Mouse (Mus musculus) olfactory bulb, adult 2 months (tissue): ENCODE results near the gene Cdh13. TPM values are rescaled to one million over a fixed set of nuclear protein-coding genes. Genes with fewer than 3 reads are reported as not detected.

ENCODE experiments used
- H3K27ac ChIP-seq: fragments of 200-500 bp; 2 replicates; pipeline ENCODE4 v1.5.1; 2012; ENCODE audit warnings: low read depth, low read length; ENCODE audit not compliant: insufficient read depth
- H3K4me1 ChIP-seq: fragments of 200-500 bp; 2 replicates; pipeline ENCODE4 v1.6.1; 2012; ENCODE audit warnings: low read length; ENCODE audit not compliant: control insufficient read depth, insufficient read depth
- H3K4me3 ChIP-seq: fragments of 200-500 bp; 2 replicates; pipeline ENCODE4 v1.5.1; 2012; ENCODE audit warnings: mild to moderate bottlenecking, low read depth, low read length, moderate library complexity; ENCODE audit not compliant: insufficient read depth
- CTCF ChIP-seq: fragments of 200-500 bp; IDR thresholded peaks from 2 replicates; pipeline ENCODE4 v1.5.1; 2012; ENCODE audit warnings: low read depth, mild to moderate bottlenecking, low read length, moderate library complexity; ENCODE audit not compliant: insufficient read depth
- POLR2A ChIP-seq: fragments of 200-500 bp; IDR thresholded peaks from 2 replicates; pipeline ENCODE4 v1.6.1; 2012; ENCODE audit warnings: mild to moderate bottlenecking, low read depth, low read length, moderate library complexity; ENCODE audit not compliant: insufficient read depth
- WGBS: fragments of 180-500 bp; shearing (Covaris S2); methylation state at CpG from one replicate; pipeline ENCODE4 v1.1.7; 2018; 5-methylcytosine and 5-hydroxymethylcytosine counted together
- polyA plus RNA-seq: library from polyadenylated mRNA; stranded (reverse); fragments of >200 nt; gene quantifications from 2 replicates; pipeline ENCODE4 v1.2.4, GENCODE M21; 2012; ENCODE audit warnings: low replicate concordance; ENCODE audit not compliant: missing spikeins, insufficient read depth, insufficient read length

The Cdh13 gene
- polyA plus RNA-seq, 1 experiment, result not detected

DNA sequence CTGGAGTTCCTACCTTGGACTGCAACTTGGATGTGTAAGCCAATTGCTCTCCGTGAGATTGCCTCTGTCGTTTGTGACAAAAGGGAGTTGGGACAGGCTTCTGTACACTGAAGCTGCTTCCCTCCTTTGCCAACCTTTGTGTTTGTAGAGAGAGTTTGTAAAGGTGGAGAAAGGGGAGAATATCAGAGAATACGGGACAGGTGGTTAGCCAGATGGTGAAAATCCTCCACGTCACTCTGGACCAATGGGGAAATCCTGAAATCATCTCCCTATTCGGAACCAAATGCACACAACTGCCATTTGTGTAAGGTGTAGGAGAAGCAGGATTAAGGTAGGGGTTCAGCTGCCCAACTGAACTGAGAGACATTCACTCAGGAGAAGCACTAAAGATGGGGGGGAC lies 721.3 kb downstream of the Cdh13 start:
- TF ChIP-seq CTCF, result no peak
- TF ChIP-seq POLR2A, result no peak
- H3K4me1 ChIP-seq, result no peaks in the 10 kb centered on the region
- 89% methylated on average over 5 of the region's 5 CpGs for WGBS
- H3K27ac ChIP-seq, result no peak overlapping the region
- no peak overlapping the region for H3K4me3 ChIP-seq

DNA sequence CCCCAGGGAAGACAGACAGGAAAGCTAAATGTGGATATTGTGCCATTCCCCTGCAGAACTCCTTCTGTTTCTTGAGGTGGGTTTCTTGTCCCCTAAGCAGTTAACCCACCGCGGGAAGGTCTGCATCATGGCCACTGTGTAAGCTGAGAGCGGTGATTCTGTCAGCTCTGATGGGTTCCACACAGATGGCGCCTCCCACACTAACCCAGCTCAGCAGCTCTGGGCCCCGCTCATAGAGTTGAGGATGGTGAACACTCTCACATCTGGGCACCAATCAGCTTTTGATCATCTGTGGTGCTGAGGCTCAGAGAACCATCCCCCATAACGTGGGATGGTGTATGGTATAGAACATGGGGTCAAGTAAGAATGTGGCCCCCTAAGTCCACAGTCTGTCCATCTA lies 735.1 kb downstream of the Cdh13 start:
- TF ChIP-seq POLR2A (no peak), CTCF (no peak)
- 93% methylated on average over 6 of the region's 6 CpGs for WGBS
- Histone ChIP-seq H3K27ac (no peak overlapping the region), H3K4me3 (no peak overlapping the region), H3K4me1 (no peaks in the 10 kb centered on the region; the same call in 1 of the 2 replicates)

DNA sequence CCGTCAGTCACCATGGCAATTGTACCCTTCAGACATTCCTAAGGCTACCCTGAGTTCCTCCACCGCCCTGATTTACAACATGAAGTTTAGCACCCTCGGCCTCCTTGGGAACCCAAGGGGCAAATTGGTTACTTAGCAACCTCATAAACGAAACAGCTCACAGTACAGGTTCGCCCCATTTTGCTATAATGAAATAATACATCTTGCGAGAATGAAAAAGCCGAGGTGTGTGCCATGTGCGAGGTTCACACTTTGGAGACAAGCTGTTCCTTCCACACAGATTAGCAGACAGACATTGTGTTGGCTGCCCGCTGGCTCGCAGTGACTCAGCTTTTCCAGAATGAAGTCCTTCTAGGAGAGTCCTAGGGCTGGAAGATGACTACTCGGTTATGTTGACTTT lies 737.2 kb downstream of the Cdh13 start:
- 52% methylated on average over 11 of the region's 11 CpGs for WGBS
- Histone ChIP-seq H3K27ac (no peak overlapping the region), H3K4me1 (no peaks in the 10 kb centered on the region; the same call in 1 of the 2 replicates), H3K4me3 (no peak overlapping the region)
- TF ChIP-seq CTCF, result no peak
- TF ChIP-seq POLR2A, result no peak

DNA sequence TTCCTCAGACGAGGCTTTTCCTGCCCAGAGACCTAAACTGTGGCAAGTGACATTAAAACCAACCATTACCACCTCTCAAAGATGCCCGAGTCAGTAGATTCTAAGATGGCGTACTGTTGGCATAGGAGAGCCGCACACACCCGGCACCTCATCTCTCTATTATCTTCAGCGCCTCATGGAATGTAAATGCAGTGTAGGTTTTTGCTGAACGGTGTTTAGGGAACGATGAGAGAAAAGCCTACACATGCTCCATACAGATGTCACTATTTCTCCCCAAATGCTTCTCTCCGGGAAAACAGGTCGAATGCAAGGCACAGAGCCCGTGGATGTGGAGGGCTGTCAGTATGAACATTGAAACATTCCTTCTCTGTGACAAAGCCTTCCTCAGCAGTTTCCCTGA lies 737.9 kb downstream of the Cdh13 start:
- Histone ChIP-seq H3K27ac (no peak overlapping the region), H3K4me3 (no peak overlapping the region)

GRCm38 (mm10) chr8:119022301-119022870 lies 738.9 kb downstream of the Cdh13 start:
- no peak overlapping the region for H3K27ac ChIP-seq
- no peak overlapping the region for H3K4me3 ChIP-seq
- H3K4me1 ChIP-seq, result no peaks in the 10 kb centered on the region; the same call in 1 of the 2 replicates
- no peak for TF ChIP-seq POLR2A
- no peak for TF ChIP-seq CTCF
- WGBS, result 82% methylated on average over 9 of the region's 9 CpGs

More for the DNA sequence above, 737.9 kb downstream of the Cdh13 start:
- no peaks in the 10 kb centered on the region; the same call in 1 of the 2 replicates for H3K4me1 ChIP-seq
- TF ChIP-seq CTCF (no peak), POLR2A (no peak)
- WGBS, result 86% methylated on average over 11 of the region's 11 CpGs

- WGBS, result 86% methylated on average over 11 of the region's 11 CpGs
- TF ChIP-seq CTCF (no peak), POLR2A (no peak)
- Histone ChIP-seq H3K4me1 (peaks cover 4% of the 10 kb centered on the region; the same call in 1 of the 2 replicates), H3K27ac (no peak overlapping the region), H3K4me3 (no peak overlapping the region)
These were observed 749.9 kb downstream of the Cdh13 start for GRCm38 (mm10) chr8:119033398-119033797.

DNA sequence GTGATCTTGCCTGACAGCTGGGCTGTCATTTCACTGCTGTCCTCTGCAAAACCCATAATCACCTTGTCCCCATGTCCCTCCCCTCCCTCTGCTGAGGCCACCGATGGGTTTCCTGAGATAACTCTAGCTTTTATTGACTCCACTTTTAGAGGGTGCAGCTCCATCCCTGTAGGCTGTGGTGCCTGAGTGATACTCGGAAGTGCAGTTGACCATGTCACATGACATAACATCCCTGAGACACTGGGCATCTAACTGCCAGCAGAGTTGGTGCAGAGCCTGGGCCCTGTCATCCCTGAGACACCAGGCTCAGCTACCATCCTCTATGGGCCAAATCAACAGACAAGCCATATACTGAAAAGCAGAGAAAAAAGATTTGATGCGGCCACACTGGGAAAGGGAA lies 750.5 kb downstream of the Cdh13 start:
- TF ChIP-seq CTCF, result no peak
- no peak for TF ChIP-seq POLR2A
- Histone ChIP-seq H3K4me1 (peaks cover 4% of the 10 kb centered on the region; the same call in 1 of the 2 replicates), H3K27ac (no peak overlapping the region), H3K4me3 (no peak overlapping the region)
- 74% methylated on average over 3 of the region's 3 CpGs for WGBS

- WGBS, result 57% methylated on average over 7 of the region's 7 CpGs
- TF ChIP-seq CTCF (no peak), POLR2A (no peak)
- no peak overlapping the region for H3K27ac ChIP-seq
- peaks cover 4% of the 10 kb centered on the region; the same call in 1 of the 2 replicates for H3K4me1 ChIP-seq
- no peak overlapping the region for H3K4me3 ChIP-seq
These were observed 751.6 kb downstream of the Cdh13 start for GRCm38 (mm10) chr8:119035126-119035525.

GRCm38 (mm10) chr8:119037571-119037970 lies 754.0 kb downstream of the Cdh13 start:
- TF ChIP-seq POLR2A (no peak), CTCF (no peak)
- WGBS, result 85% methylated on average over 11 of the region's 11 CpGs
- H3K27ac ChIP-seq, result no peak overlapping the region
- H3K4me3 ChIP-seq, result no peak overlapping the region
- peaks cover 4% of the 10 kb centered on the region; the same call in 1 of the 2 replicates for H3K4me1 ChIP-seq
